Mouse (Mus musculus) erythroblast, embryonic 14.5 days (primary cell): ENCODE measurements around the gene Akr1c18.

Source experiments
- GATA1 ChIP-seq: IDR thresholded peaks from 2 replicates; pipeline ENCODE4 v1.6.1; 2012; ENCODE audit warnings: low read length, inconsistent platforms, mixed read lengths
- TAL1 ChIP-seq: IDR thresholded peaks from 3 replicates; pipeline ENCODE4 v1.6.1; 2012; ENCODE audit warnings: low read length, inconsistent platforms, mixed read lengths

- TF ChIP-seq GATA1 = no peak
- TF ChIP-seq TAL1 = no peak
Measured at GRCm38 (mm10) chr13:4155286-4155685, 4.8 kb upstream of the Akr1c18 start.
